Mouse (Mus musculus) neural tube, embryonic 11.5 days (tissue): ENCODE data around the gene Inf2. TPM values are rescaled to one million over a fixed set of nuclear protein-coding genes. Genes with fewer than 3 reads are reported as not detected.

Source experiments
- ATAC-seq: fragments of 200-750 bp; cut with Nextera tagmentation; 2 replicates; pipeline ENCODE4 v1.8.0; 2017; ENCODE audit warnings: moderate number of reproducible peaks, mild to moderate bottlenecking, moderate TSS enrichment, moderate library complexity; ENCODE audit not compliant: insufficient read depth, low FRiP score, low TSS enrichment
- DNase-seq: peaks from one replicate; pipeline ENCODE4 v3.0.0-alpha.2; 2015; ENCODE audit warnings: low spot score
- H3K27ac ChIP-seq: fragments of 300-500 bp; sonication (generic); 2 replicates; pipeline ENCODE4 v1.5.1; 2014; ENCODE audit warnings: low read depth, mild to moderate bottlenecking, low read length
- H3K27me3 ChIP-seq: fragments of 300-500 bp; sonication (generic); 2 replicates; pipeline ENCODE4 v1.6.1; 2014; ENCODE audit warnings: mild to moderate bottlenecking, low read length, mixed read lengths; ENCODE audit not compliant: control insufficient read depth, insufficient read depth
- H3K36me3 ChIP-seq: fragments of 300-500 bp; sonication (generic); 2 replicates; pipeline ENCODE4 v1.6.1; 2014; ENCODE audit warnings: mild to moderate bottlenecking, low read length, moderate library complexity, mixed read lengths; ENCODE audit not compliant: control insufficient read depth, insufficient read depth
- H3K4me1 ChIP-seq: fragments of 300-500 bp; sonication (generic); 2 replicates; pipeline ENCODE4 v1.6.1; 2014; ENCODE audit warnings: low read length, mixed read lengths; ENCODE audit not compliant: control insufficient read depth, insufficient read depth
- H3K4me2 ChIP-seq: fragments of 300-500 bp; sonication (generic); 2 replicates; pipeline ENCODE4 v1.6.1; 2014; ENCODE audit warnings: low read depth, mild to moderate bottlenecking, moderate library complexity
- H3K4me3 ChIP-seq: fragments of 300-500 bp; sonication (generic); 2 replicates; pipeline ENCODE4 v1.5.1; 2014; ENCODE audit warnings: low read depth, low read length
- H3K9ac ChIP-seq: fragments of 300-500 bp; sonication (generic); 2 replicates; pipeline ENCODE4 v1.6.1; 2014; ENCODE audit warnings: mild to moderate bottlenecking, low read length
- H3K9me3 ChIP-seq: fragments of 300-500 bp; sonication (generic); 2 replicates; pipeline ENCODE4 v1.6.1; 2016; ENCODE audit warnings: low read length; ENCODE audit not compliant: control insufficient read depth
- WGBS: fragments of 180-500 bp; shearing (Covaris S2); extraction: QIAGEN DNeasy Blood & Tissue Kit; methylation state at CpG from one replicate; pipeline ENCODE4 v1.1.7; 2014; 5-methylcytosine and 5-hydroxymethylcytosine counted together
- polyA plus RNA-seq: library from polyadenylated mRNA; unstranded; fragments of >200 nt; fragmentation: Nextera tagmentation; extraction: Ambion mirVana; gene quantifications from 2 replicates; pipeline ENCODE4 v1.2.1, GENCODE M21; 2014

Gene Inf2
- polyA plus RNA-seq, 1 experiment from 2014 or later: 1.9 TPM

GRCm38 (mm10) chr12:112631472-112631871 is 42.9 kb downstream of the Inf2 start:
- WGBS: 48% methylated on average over 1 of the region's 1 CpGs
- no peaks in the 10 kb centered on the region for H3K27me3 ChIP-seq
- no peak for DNase-seq
- H3K27ac ChIP-seq: no peak overlapping the region
- H3K9me3 ChIP-seq: no peaks in the 10 kb centered on the region
- no peak overlapping the region for H3K4me2 ChIP-seq
- no peak overlapping the region for H3K4me3 ChIP-seq
- no peaks in the 10 kb centered on the region for H3K36me3 ChIP-seq
- H3K4me1 ChIP-seq: 0 out of 2 replicates have a peak, but pooled peaks cover 3% of the 10 kb centered on the region
- no peak overlapping the region for H3K9ac ChIP-seq
- ATAC-seq: no peak

GRCm38 (mm10) chr12:112632084-112632777 is 43.6 kb downstream of the Inf2 start:
- Histone ChIP-seq H3K9ac (no peak overlapping the region), H3K4me1 (0 out of 2 replicates have a peak, but pooled peaks cover 3% of the 10 kb centered on the region), H3K4me2 (no peak overlapping the region), H3K27me3 (no peaks in the 10 kb centered on the region), H3K4me3 (no peak overlapping the region), H3K9me3 (no peaks in the 10 kb centered on the region), H3K36me3 (no peaks in the 10 kb centered on the region), H3K27ac (no peak overlapping the region)
- no peak for ATAC-seq
- no peak for DNase-seq
- 75% methylated on average over 11 of the region's 11 CpGs for WGBS

- 0 out of 2 replicates have a peak, but pooled peaks cover 3% of the 10 kb centered on the region for H3K4me1 ChIP-seq
- WGBS: 92% methylated on average over 5 of the region's 5 CpGs
- H3K9me3 ChIP-seq: no peaks in the 10 kb centered on the region
- ATAC-seq: no peak
- H3K27me3 ChIP-seq: no peaks in the 10 kb centered on the region
- H3K4me3 ChIP-seq: no peak overlapping the region
- H3K4me2 ChIP-seq: no peak overlapping the region
- no peaks in the 10 kb centered on the region for H3K36me3 ChIP-seq
- no peak overlapping the region for H3K9ac ChIP-seq
- DNase-seq: no peak
- H3K27ac ChIP-seq: no peak overlapping the region
Measured at GRCm38 (mm10) chr12:112632907-112633306, 44.3 kb downstream of the Inf2 start.

GRCm38 (mm10) chr12:112633686-112634085 is 45.1 kb downstream of the Inf2 start:
- Histone ChIP-seq H3K4me3 (no peak overlapping the region), H3K4me2 (no peak overlapping the region), H3K36me3 (no peaks in the 10 kb centered on the region), H3K27ac (no peak overlapping the region), H3K9me3 (no peaks in the 10 kb centered on the region), H3K4me1 (0 out of 2 replicates have a peak, but pooled peaks cover 3% of the 10 kb centered on the region), H3K9ac (no peak overlapping the region), H3K27me3 (no peaks in the 10 kb centered on the region)
- DNase-seq (no peak), ATAC-seq (no peak)
- 66% methylated on average over 9 of the region's 9 CpGs for WGBS

GRCm38 (mm10) chr12:112639526-112639925 is 50.9 kb downstream of the Inf2 start:
- H3K36me3 ChIP-seq: no peaks in the 10 kb centered on the region

GRCm38 (mm10) chr12:112643126-112643525 is 54.5 kb downstream of the Inf2 start:
- Histone ChIP-seq H3K9me3 (no peaks in the 10 kb centered on the region), H3K36me3 (no peaks in the 10 kb centered on the region), H3K27ac (no peak overlapping the region), H3K9ac (no peak overlapping the region), H3K4me2 (no peak overlapping the region), H3K4me1 (peaks cover 12% of the 10 kb centered on the region), H3K27me3 (no peaks in the 10 kb centered on the region), H3K4me3 (no peak overlapping the region)
- WGBS: 90% methylated on average over 6 of the region's 6 CpGs
- ATAC-seq: no peak
- DNase-seq: no peak

More at GRCm38 (mm10) chr12:112639526-112639925, 50.9 kb downstream of the Inf2 start:
- Histone ChIP-seq H3K9me3 (no peaks in the 10 kb centered on the region), H3K9ac (no peak overlapping the region), H3K27me3 (no peaks in the 10 kb centered on the region), H3K4me2 (no peak overlapping the region), H3K4me1 (no peaks in the 10 kb centered on the region), H3K27ac (no peak overlapping the region), H3K4me3 (no peak overlapping the region)
- ATAC-seq: no peak
- 88% methylated on average over 10 of the region's 10 CpGs for WGBS
- no peak for DNase-seq

DNA sequence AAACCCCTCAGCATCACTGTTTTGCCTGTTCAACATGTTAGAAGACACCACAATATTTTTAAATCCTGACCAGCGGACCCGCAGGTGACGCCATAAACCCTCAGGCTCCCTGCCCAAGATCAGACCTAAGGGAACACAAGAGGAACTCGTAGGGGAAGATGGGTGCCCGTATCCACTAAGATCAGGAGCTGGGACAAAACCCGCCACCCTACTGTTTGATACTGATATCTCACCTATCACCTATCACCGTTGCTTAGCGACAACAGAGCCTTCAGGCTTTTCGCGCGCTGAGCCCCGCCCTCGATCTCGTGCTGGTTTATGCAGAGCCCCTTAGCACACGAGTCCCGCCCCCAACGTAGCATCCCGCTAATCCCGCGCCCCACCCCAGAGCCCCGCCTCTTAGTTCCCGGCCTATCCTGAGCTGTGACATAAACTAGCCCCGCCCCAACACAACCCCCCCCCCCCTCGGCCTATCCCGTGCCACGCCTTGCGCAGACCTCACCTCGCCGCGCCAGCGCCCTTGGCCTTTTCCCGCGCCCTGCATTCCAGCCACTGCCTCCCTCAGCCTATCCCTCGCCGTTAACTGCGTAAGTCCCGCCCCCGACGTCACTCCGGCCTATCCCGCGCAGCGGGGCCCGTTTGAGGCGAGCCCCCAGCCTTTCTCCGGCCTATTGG is 55.7 kb downstream of the Inf2 start, which contains the start of gene Siva1:
Gene Siva1, plus strand, starts transcription at position 500 of the 675 bp plus-strand sequence.
- peak within 1 kb of the TSS; percentile 95 for H3K4me2 ChIP-seq
- 2% methylated on average over 44 of the region's 46 CpGs for WGBS
- no peaks in the 10 kb centered on the region for H3K36me3 ChIP-seq
- DNase-seq (peak; percentile 100), ATAC-seq (peak; percentile 98)
- no peaks in the 10 kb centered on the region for H3K9me3 ChIP-seq
- peak within 1 kb of the TSS; percentile 81 for H3K9ac ChIP-seq
- peaks cover 12% of the 10 kb centered on the region for H3K4me1 ChIP-seq
- H3K27me3 ChIP-seq: no peaks in the 10 kb centered on the region
- peak within 1 kb of the TSS; percentile 76 for H3K4me3 ChIP-seq
- peak within 1 kb of the TSS; percentile 78 for H3K27ac ChIP-seq

- Histone ChIP-seq H3K9me3 (no peaks in the 10 kb centered on the region), H3K27me3 (no peaks in the 10 kb centered on the region), H3K4me2 (peak overlapping the region; percentile 95), H3K4me1 (peaks cover 12% of the 10 kb centered on the region), H3K4me3 (peak overlapping the region; percentile 76), H3K9ac (peak overlapping the region; percentile 81), H3K36me3 (0 out of 2 replicates have a peak, but pooled peaks cover 2% of the 10 kb centered on the region), H3K27ac (peak overlapping the region; percentile 78)
- DNase-seq (no peak), ATAC-seq (peak; percentile 39; the same call in 1 of the 2 replicates)
- under 1% methylated on average over 74 of the region's 75 CpGs for WGBS
Measured at GRCm38 (mm10) chr12:112644855-112645506, 56.4 kb downstream of the Inf2 start.
